Mouse (Mus musculus): ENCODE results near the gene Arhgef28. TPM values are rescaled to one million over a fixed set of nuclear protein-coding genes. Genes with fewer than 3 reads are reported as not detected.
"Not testable (repeated sequence)": the region's sequence is repeated elsewhere in the genome, so short reads cannot be mapped to it uniquely, and the experiment has no call there.

Gene Arhgef28
- polyA plus RNA-seq, 1 experiment: 16.7 TPM

GRCm38 (mm10) chr13:98062843-98063242 is 143.4 kb downstream of the Arhgef28 start:
- Histone ChIP-seq H3K4me3 (ENCODE audit: insufficient read depth, low read length) (no peak overlapping the region), H3K27ac (ENCODE audit: insufficient read depth, low read length) (no peak overlapping the region), H3K4me1 (ENCODE audit: control insufficient read depth, insufficient read depth, low read length) (no peaks in the 10 kb centered on the region)
- no peak for TF ChIP-seq POLR2A (IDR thresholded peaks at IDR 0.05; ENCODE audit: low read depth, low read length)
- no peak for TF ChIP-seq CTCF (IDR thresholded peaks at IDR 0.05; ENCODE audit: borderline replicate concordance, insufficient read depth, low read length)

GRCm38 (mm10) chr13:98060121-98060520 is 146.1 kb downstream of the Arhgef28 start:
- not testable (repeated sequence) for H3K4me1 ChIP-seq (ENCODE audit: control insufficient read depth, insufficient read depth, low read length); H3K27ac ChIP-seq (ENCODE audit: insufficient read depth, low read length); H3K4me3 ChIP-seq (ENCODE audit: insufficient read depth, low read length)

- Histone ChIP-seq H3K27ac (ENCODE audit: insufficient read depth, low read length) (no peak overlapping the region), H3K4me3 (ENCODE audit: insufficient read depth, low read length) (no peak overlapping the region), H3K4me1 (ENCODE audit: control insufficient read depth, insufficient read depth, low read length) (no peaks in the 10 kb centered on the region)
- TF ChIP-seq POLR2A (IDR thresholded peaks at IDR 0.05; ENCODE audit: low read depth, low read length) (no peak), CTCF (IDR thresholded peaks at IDR 0.05; ENCODE audit: borderline replicate concordance, insufficient read depth, low read length) (no peak)
Measured at GRCm38 (mm10) chr13:98055194-98055593, 151.0 kb downstream of the Arhgef28 start.

GRCm38 (mm10) chr13:98040628-98041150 is 165.6 kb downstream of the Arhgef28 start:
- H3K4me1 ChIP-seq (ENCODE audit: control insufficient read depth, insufficient read depth, low read length): no peaks in the 10 kb centered on the region
- H3K4me3 ChIP-seq (ENCODE audit: insufficient read depth, low read length): no peak overlapping the region
- TF ChIP-seq POLR2A (IDR thresholded peaks at IDR 0.05; ENCODE audit: low read depth, low read length) (no peak), CTCF (IDR thresholded peaks at IDR 0.05; ENCODE audit: borderline replicate concordance, insufficient read depth, low read length) (0 out of 2 replicates have a peak, but pooled peaks have one; percentile 9)
- H3K27ac ChIP-seq (ENCODE audit: insufficient read depth, low read length): no peak overlapping the region

GRCm38 (mm10) chr13:98038731-98039130 is 167.5 kb downstream of the Arhgef28 start:
- no peak overlapping the region for H3K4me3 ChIP-seq (ENCODE audit: insufficient read depth, low read length)
- TF ChIP-seq CTCF (IDR thresholded peaks at IDR 0.05; ENCODE audit: borderline replicate concordance, insufficient read depth, low read length): no peak
- TF ChIP-seq POLR2A (IDR thresholded peaks at IDR 0.05; ENCODE audit: low read depth, low read length): no peak
- no peak overlapping the region for H3K27ac ChIP-seq (ENCODE audit: insufficient read depth, low read length)
- H3K4me1 ChIP-seq (ENCODE audit: control insufficient read depth, insufficient read depth, low read length): no peaks in the 10 kb centered on the region

- Histone ChIP-seq H3K4me3 (ENCODE audit: insufficient read depth, low read length) (no peak overlapping the region), H3K27ac (ENCODE audit: insufficient read depth, low read length) (no peak overlapping the region), H3K4me1 (ENCODE audit: control insufficient read depth, insufficient read depth, low read length) (no peaks in the 10 kb centered on the region)
- TF ChIP-seq CTCF (IDR thresholded peaks at IDR 0.05; ENCODE audit: borderline replicate concordance, insufficient read depth, low read length) (no peak), POLR2A (IDR thresholded peaks at IDR 0.05; ENCODE audit: low read depth, low read length) (no peak)
Measured at GRCm38 (mm10) chr13:98037693-98038092, 168.5 kb downstream of the Arhgef28 start.

- TF ChIP-seq CTCF (IDR thresholded peaks at IDR 0.05; ENCODE audit: borderline replicate concordance, insufficient read depth, low read length) (no peak), POLR2A (IDR thresholded peaks at IDR 0.05; ENCODE audit: low read depth, low read length) (no peak)
- Histone ChIP-seq H3K4me1 (ENCODE audit: control insufficient read depth, insufficient read depth, low read length) (no peaks in the 10 kb centered on the region; the same call in 1 of the 2 replicates), H3K4me3 (ENCODE audit: insufficient read depth, low read length) (no peak overlapping the region), H3K27ac (ENCODE audit: insufficient read depth, low read length) (no peak overlapping the region)
Measured at GRCm38 (mm10) chr13:98031642-98031960, 174.6 kb downstream of the Arhgef28 start.

GRCm38 (mm10) chr13:98030959-98031641 is 175.1 kb downstream of the Arhgef28 start:
- H3K27ac ChIP-seq (ENCODE audit: insufficient read depth, low read length): no peak overlapping the region
- no peak overlapping the region for H3K4me3 ChIP-seq (ENCODE audit: insufficient read depth, low read length)

GRCm38 (mm10) chr13:98030041-98030440 is 176.2 kb downstream of the Arhgef28 start:
- no peak for TF ChIP-seq CTCF (IDR thresholded peaks at IDR 0.05; ENCODE audit: borderline replicate concordance, insufficient read depth, low read length)
- no peak for TF ChIP-seq POLR2A (IDR thresholded peaks at IDR 0.05; ENCODE audit: low read depth, low read length)
- H3K27ac ChIP-seq (ENCODE audit: insufficient read depth, low read length): no peak overlapping the region
- no peak overlapping the region for H3K4me3 ChIP-seq (ENCODE audit: insufficient read depth, low read length)
- no peaks in the 10 kb centered on the region; the same call in 1 of the 2 replicates for H3K4me1 ChIP-seq (ENCODE audit: control insufficient read depth, insufficient read depth, low read length)

More at GRCm38 (mm10) chr13:98030959-98031641, 175.1 kb downstream of the Arhgef28 start:
- H3K4me1 ChIP-seq (ENCODE audit: control insufficient read depth, insufficient read depth, low read length): no peaks in the 10 kb centered on the region; the same call in 1 of the 2 replicates
- no peak for TF ChIP-seq POLR2A (IDR thresholded peaks at IDR 0.05; ENCODE audit: low read depth, low read length)
- peak; percentile 35; the same call in 1 of the 2 replicates for TF ChIP-seq CTCF (IDR thresholded peaks at IDR 0.05; ENCODE audit: borderline replicate concordance, insufficient read depth, low read length)

- Histone ChIP-seq H3K4me3 (ENCODE audit: insufficient read depth, low read length) (no peak overlapping the region), H3K4me1 (ENCODE audit: control insufficient read depth, insufficient read depth, low read length) (peaks cover 2% of the 10 kb centered on the region), H3K27ac (ENCODE audit: insufficient read depth, low read length) (peak overlapping the region; percentile 98; the same call in 1 of the 2 replicates)
- TF ChIP-seq CTCF (IDR thresholded peaks at IDR 0.05; ENCODE audit: borderline replicate concordance, insufficient read depth, low read length): no peak
- TF ChIP-seq POLR2A (IDR thresholded peaks at IDR 0.05; ENCODE audit: low read depth, low read length): no peak
Measured at GRCm38 (mm10) chr13:98028711-98029250, 177.5 kb downstream of the Arhgef28 start.
